Mouse (Mus musculus) midbrain, postnatal 0 days (tissue): ENCODE measurements at regions not wholly inside any gene's neighbourhood (a gene's known extent, or its start where the extent isn't known, plus 50 kb on each side); places are given as distances from the start of the nearest gene placed in this dataset.

Experiments
- ATAC-seq: fragments of 200-750 bp; cut with Nextera tagmentation; 2 replicates; pipeline ENCODE4 v1.8.0; 2017; ENCODE audit warnings: moderate number of reproducible peaks, mild to moderate bottlenecking, moderate TSS enrichment, moderate library complexity; ENCODE audit not compliant: low FRiP score
- DNase-seq: peaks from one replicate; pipeline ENCODE4 v3.0.0-alpha.2; 2015; ENCODE audit warnings: low spot score
- H3K27ac ChIP-seq: fragments of 300-500 bp; sonication (generic); 2 replicates; pipeline ENCODE4 v1.5.1; 2014; ENCODE audit warnings: low read depth, mild to moderate bottlenecking, low read length, mixed read lengths
- H3K27me3 ChIP-seq: fragments of 300-500 bp; sonication (generic); 2 replicates; pipeline ENCODE4 v1.6.1; 2014; ENCODE audit warnings: low read length, control low read depth, mixed read lengths; ENCODE audit not compliant: insufficient read depth
- H3K36me3 ChIP-seq: fragments of 300-500 bp; sonication (generic); 2 replicates; pipeline ENCODE4 v1.6.1; 2014; ENCODE audit warnings: low read length, control low read depth, mixed read lengths; ENCODE audit not compliant: insufficient read depth
- H3K4me1 ChIP-seq: fragments of 300-500 bp; sonication (generic); 2 replicates; pipeline ENCODE4 v1.6.1; 2014; ENCODE audit warnings: mild to moderate bottlenecking, control low read depth, antibody characterized with exemption, low read length, mixed read lengths; ENCODE audit not compliant: insufficient read depth
- H3K4me2 ChIP-seq: fragments of 300-500 bp; sonication (generic); 2 replicates; pipeline ENCODE4 v1.6.1; 2014; ENCODE audit warnings: low read depth, mild to moderate bottlenecking, low read length, mixed read lengths; ENCODE audit not compliant: poor library complexity, severe bottlenecking
- H3K4me3 ChIP-seq: fragments of 300-500 bp; sonication (generic); 2 replicates; pipeline ENCODE4 v1.5.1; 2014; ENCODE audit warnings: low read depth, mild to moderate bottlenecking, low read length, moderate library complexity
- H3K9ac ChIP-seq: fragments of 300-500 bp; sonication (generic); replicated peaks from 2 replicates; pipeline ENCODE4 v1.6.1; 2014; ENCODE audit warnings: mild to moderate bottlenecking, low read length, moderate library complexity, mixed read lengths; ENCODE audit not compliant: poor library complexity, severe bottlenecking
- H3K9me3 ChIP-seq: fragments of 300-500 bp; sonication (generic); 2 replicates; pipeline ENCODE4 v1.6.1; 2016; ENCODE audit warnings: low read length, control low read depth
- CTCF ChIP-seq: IDR thresholded peaks from 2 replicates; pipeline ENCODE4 v1.5.1; 2016; ENCODE audit warnings: antibody characterized with exemption, mild to moderate bottlenecking
- WGBS: fragments of 180-500 bp; shearing (Covaris S2); extraction: QIAGEN DNeasy Blood & Tissue Kit; methylation state at CpG from one replicate; pipeline ENCODE4 v1.1.7; 2014; 5-methylcytosine and 5-hydroxymethylcytosine counted together

GRCm38 (mm10) chr15:71086367-71086997 is 2747.9 kb upstream of the Gm6569 start:
- H3K4me3 ChIP-seq = no peak overlapping the region
- ATAC-seq (no peak), DNase-seq (no peak)
- no peaks in the 10 kb centered on the region for H3K9me3 ChIP-seq
- H3K36me3 ChIP-seq = no peaks in the 10 kb centered on the region
- no peaks in the 10 kb centered on the region for H3K4me1 ChIP-seq
- no peaks in the 10 kb centered on the region for H3K27me3 ChIP-seq
- H3K27ac ChIP-seq = no peak overlapping the region
- TF ChIP-seq CTCF = no peak
- WGBS = 98% methylated on average over 1 of the region's 1 CpGs
- no peak overlapping the region for H3K4me2 ChIP-seq
- H3K9ac ChIP-seq = no peak overlapping the region

- Histone ChIP-seq H3K4me2 (no peak overlapping the region), H3K27me3 (no peaks in the 10 kb centered on the region), H3K27ac (no peak overlapping the region), H3K4me3 (no peak overlapping the region), H3K4me1 (no peaks in the 10 kb centered on the region), H3K9ac (no peak overlapping the region; the same call in 1 of the 2 replicates), H3K36me3 (no peaks in the 10 kb centered on the region), H3K9me3 (no peaks in the 10 kb centered on the region)
- WGBS = 40% methylated on average over 3 of the region's 3 CpGs
- DNase-seq (peak; percentile 65), ATAC-seq (no peak)
- no peak for TF ChIP-seq CTCF
Measured at GRCm38 (mm10) chr15:71099111-71099510, 2735.2 kb upstream of the Gm6569 start.

GRCm38 (mm10) chr15:71129802-71130201 is 2704.6 kb upstream of the Gm6569 start:
- Histone ChIP-seq H3K9ac (no peak overlapping the region), H3K27me3 (no peaks in the 10 kb centered on the region), H3K4me1 (no peaks in the 10 kb centered on the region), H3K27ac (no peak overlapping the region), H3K4me2 (no peak overlapping the region), H3K9me3 (no peaks in the 10 kb centered on the region), H3K4me3 (no peak overlapping the region), H3K36me3 (no peaks in the 10 kb centered on the region)
- no peak for DNase-seq
- TF ChIP-seq CTCF = no peak
- ATAC-seq = no peak

- no peak for TF ChIP-seq CTCF
- Histone ChIP-seq H3K9me3 (no peaks in the 10 kb centered on the region), H3K4me3 (no peak overlapping the region), H3K36me3 (no peaks in the 10 kb centered on the region), H3K4me2 (no peak overlapping the region), H3K27ac (no peak overlapping the region), H3K27me3 (no peaks in the 10 kb centered on the region), H3K4me1 (no peaks in the 10 kb centered on the region), H3K9ac (no peak overlapping the region)
- ATAC-seq = no peak
- peak; percentile 25 for DNase-seq
- WGBS = 81% methylated on average over 2 of the region's 2 CpGs
Measured at GRCm38 (mm10) chr15:71157680-71158079, 2676.7 kb upstream of the Gm6569 start.

- TF ChIP-seq CTCF = no peak
- H3K4me3 ChIP-seq = no peak overlapping the region
- H3K9me3 ChIP-seq = no peaks in the 10 kb centered on the region
- H3K4me2 ChIP-seq = no peak overlapping the region
- no peaks in the 10 kb centered on the region for H3K36me3 ChIP-seq
- H3K27ac ChIP-seq = no peak overlapping the region
- H3K27me3 ChIP-seq = no peaks in the 10 kb centered on the region
- no peak overlapping the region for H3K9ac ChIP-seq
- DNase-seq = no peak
- no peak for ATAC-seq
- H3K4me1 ChIP-seq = no peaks in the 10 kb centered on the region
Measured at GRCm38 (mm10) chr15:71162097-71162496, 2672.3 kb upstream of the Gm6569 start.

- ATAC-seq (0 out of 2 replicates have a peak, but pooled peaks have one; percentile 49), DNase-seq (peak; percentile 74)
- no peaks in the 10 kb centered on the region for H3K9me3 ChIP-seq
- no peak overlapping the region for H3K4me2 ChIP-seq
- H3K4me1 ChIP-seq = no peaks in the 10 kb centered on the region
- 46% methylated on average over 11 of the region's 11 CpGs for WGBS
- H3K36me3 ChIP-seq = no peaks in the 10 kb centered on the region
- H3K9ac ChIP-seq = no peak overlapping the region
- no peaks in the 10 kb centered on the region for H3K27me3 ChIP-seq
- peak; percentile 68 for TF ChIP-seq CTCF
- no peak overlapping the region for H3K4me3 ChIP-seq
- H3K27ac ChIP-seq = no peak overlapping the region
Measured at GRCm38 (mm10) chr15:71195011-71195739, 2639.2 kb upstream of the Gm6569 start.
